Mouse (Mus musculus) right cerebral cortex, postnatal 25 days (tissue): ENCODE measurements at regions not wholly inside any gene's neighbourhood (a gene's known extent, or its start where the extent isn't known, plus 50 kb on each side); places are given as distances from the start of the nearest gene placed in this dataset.

Experiments
- DNase-seq: peaks from one replicate; pipeline ENCODE4 v3.0.0; 2022

- no peak for DNase-seq
Measured at GRCm38 (mm10) chr4:33552856-33553255, 242.7 kb downstream of the Rngtt start.

GRCm38 (mm10) chr4:33554606-33555005 lies 244.5 kb downstream of the Rngtt start:
- DNase-seq: no peak

- no peak for DNase-seq
Measured at GRCm38 (mm10) chr4:33555231-33555933, 245.3 kb downstream of the Rngtt start.

DNA sequence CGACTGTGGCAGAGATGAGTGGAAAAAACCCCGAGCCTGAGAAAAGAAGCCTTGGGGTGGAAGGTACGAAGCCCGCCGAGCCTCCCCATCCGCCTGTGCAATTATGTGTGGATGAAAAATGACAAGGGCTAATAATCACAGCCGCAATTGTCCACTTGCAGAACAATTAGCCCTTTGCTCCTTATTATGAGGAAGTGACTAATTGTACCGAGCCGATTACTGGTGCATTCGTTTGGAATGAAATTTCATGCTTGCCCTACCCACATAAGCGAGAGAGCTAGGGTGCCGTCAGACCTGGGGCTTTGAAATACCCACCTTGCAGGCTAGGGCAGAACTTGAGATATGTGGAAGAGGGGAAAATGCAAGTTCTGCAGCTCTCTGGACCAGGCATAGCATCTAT lies 245.9 kb downstream of the Rngtt start:
- no peak for DNase-seq

- no peak for DNase-seq
Measured at GRCm38 (mm10) chr4:33556661-33557540, 246.8 kb downstream of the Rngtt start.

DNA sequence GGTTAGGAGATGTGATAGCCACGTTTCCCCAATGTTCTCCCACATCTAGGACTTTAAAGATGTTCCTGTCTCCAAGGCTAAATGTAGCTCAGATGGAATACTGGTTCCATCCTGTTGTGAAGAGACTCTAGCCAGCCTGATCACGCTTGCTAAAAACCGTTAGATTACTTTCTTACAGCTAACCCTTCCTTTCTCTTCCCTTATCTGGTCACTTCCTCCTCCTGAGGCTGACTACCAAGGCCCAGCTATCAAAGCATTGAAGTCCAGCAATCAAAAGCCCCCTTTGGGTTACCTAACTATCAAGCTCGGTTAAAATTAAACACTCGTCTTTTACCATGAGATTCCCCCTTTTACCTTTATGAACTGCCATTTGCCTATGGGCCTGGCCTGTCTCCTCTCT lies 260.2 kb downstream of the Rngtt start:
- DNase-seq: no peak

GRCm38 (mm10) chr4:33571351-33571750 lies 261.2 kb downstream of the Rngtt start:
- DNase-seq: no peak

GRCm38 (mm10) chr4:33577631-33578030 lies 267.5 kb downstream of the Rngtt start:
- no peak for DNase-seq

GRCm38 (mm10) chr4:33580491-33580890 lies 270.4 kb downstream of the Rngtt start:
- DNase-seq: no peak

DNA sequence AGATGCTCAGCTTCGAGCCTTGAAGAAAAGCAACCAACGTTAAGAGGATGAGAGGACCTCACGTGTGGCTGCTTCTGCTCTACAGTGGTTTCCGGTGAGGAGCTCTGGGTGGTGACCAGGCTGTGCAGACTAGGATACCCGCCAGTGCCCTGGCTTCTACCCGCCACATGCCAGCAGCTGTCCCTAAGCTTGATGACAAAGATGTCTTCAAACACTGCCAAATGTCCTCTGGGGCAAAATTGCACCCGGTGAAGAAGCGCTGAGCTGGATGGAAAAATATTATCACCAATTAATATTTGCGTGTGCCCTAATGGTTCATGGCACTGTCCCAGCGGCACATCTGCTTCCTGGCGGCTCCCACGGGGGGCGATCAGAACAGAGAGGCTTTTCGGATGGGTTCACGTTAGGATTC lies 271.1 kb downstream of the Rngtt start:
- DNase-seq: no peak

DNA sequence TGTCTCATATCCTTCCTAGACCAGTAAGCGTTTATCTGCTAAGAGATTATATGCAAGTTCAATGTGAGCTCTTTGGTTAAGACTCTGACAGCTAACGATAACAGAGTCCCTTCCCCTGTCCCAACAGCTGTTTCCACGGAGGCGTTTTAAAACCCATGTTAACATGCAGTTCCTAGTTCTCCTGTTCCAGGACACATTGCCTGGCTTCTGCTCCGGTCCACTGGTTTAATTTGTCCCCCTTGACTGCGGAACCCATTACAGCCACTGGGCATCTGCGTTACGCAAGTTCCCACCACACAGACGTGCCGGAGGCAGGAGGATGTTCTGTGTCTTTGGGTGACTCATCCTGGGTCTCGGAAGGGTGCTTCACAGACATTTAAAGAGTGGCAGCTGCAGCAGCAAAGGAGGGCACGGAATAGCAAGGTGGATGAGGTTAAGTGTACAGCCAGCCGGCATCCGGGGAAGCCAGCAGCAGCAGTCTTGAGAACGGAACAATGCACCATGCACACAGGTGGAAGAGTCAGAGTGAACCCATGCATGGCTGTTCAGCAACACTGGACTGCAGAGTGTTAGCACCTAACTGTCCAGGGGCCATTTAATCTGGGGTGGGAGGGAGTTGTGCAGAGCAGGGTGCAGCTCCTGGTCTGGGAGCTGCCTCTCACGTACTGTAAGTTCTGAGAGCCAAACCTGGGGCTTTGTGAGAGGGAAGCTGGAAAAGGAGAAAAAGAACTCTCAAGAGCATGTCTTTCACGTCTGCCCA lies 271.8 kb downstream of the Rngtt start:
- no peak for DNase-seq

GRCm38 (mm10) chr4:33582986-33583720 lies 273.0 kb downstream of the Rngtt start:
- DNase-seq: no peak

- DNase-seq: no peak
Measured at GRCm38 (mm10) chr4:33583979-33584907, 274.1 kb downstream of the Rngtt start.

DNA sequence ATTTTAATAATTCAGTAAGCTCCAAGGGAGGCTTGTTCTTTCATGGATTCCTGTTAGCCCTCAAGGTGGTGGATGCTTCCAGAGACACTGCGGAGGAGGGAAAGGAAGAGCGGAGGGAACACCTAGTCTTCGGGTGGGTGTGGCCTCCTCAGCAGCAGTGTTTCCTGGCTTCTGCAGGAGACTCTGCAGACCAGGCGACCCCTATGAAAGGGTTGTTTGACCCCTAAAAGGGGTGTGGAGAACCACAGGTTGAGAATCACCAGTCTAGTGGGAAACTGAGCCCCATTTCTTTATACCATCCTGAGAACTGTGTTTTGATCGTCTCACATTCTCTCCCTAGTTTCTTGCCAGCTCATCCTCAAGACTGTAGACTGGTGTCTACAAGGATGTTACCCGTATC lies 275.7 kb downstream of the Rngtt start:
- no peak for DNase-seq

DNA sequence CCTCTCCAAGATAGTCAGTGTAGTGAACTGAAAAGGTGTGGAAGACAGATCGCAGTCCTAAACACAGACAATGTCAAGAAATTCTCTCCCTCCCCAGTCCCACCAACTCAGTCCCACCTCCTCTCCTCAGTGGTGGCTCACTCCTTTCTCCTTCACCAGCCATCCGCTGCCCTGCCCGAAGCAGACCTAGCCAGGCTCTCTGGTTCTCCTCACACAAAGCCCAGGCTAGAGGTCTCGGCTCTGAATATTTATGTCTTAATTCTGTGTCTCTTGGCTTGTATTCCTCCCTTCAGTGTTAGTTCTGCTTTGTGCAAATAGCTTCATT lies 276.1 kb downstream of the Rngtt start:
- DNase-seq: no peak

- no peak for DNase-seq
Measured at GRCm38 (mm10) chr4:33586615-33587451, 276.7 kb downstream of the Rngtt start.

DNA sequence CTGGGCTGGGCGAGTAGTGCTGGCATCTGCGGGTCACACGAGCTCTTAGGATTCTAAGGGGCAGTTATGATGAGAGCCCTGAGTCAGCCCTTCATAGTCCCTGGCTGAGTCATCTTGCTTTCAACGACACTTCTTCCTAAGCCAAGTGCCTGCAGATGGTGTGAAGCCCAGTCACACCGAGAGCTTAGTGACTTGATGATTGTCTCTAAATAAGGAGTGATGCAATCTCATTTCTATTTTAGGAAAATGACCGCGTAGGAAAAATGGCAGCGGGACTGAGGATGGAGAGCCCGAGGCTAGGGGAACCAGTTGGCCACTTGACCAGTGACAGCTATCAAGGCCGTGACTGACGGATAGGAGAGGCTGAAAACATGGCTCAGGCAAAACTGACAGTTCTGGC lies 277.6 kb downstream of the Rngtt start:
- no peak for DNase-seq

- no peak for DNase-seq
Measured at GRCm38 (mm10) chr4:33588127-33588526, 278.0 kb downstream of the Rngtt start.

DNA sequence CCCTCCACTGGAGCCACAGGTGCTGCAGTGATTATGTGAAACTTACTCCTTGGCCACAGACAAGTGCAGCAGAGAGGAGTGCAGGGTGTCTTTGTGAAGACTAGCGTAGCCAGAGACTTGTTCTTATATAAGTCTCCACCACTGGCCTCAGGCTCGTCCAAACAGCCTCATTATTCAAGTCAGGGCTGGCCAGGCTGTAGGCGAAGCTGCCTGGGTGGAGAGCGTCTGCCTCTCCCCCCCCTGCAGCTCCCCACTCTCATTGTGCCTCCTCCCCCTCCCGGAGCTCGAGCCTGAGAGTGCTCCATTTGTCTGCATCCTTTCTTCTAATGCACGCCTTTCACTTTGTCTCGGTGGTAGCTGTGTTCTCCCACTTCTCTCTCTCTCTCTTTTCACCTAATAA lies 279.1 kb downstream of the Rngtt start:
- DNase-seq: no peak

DNA sequence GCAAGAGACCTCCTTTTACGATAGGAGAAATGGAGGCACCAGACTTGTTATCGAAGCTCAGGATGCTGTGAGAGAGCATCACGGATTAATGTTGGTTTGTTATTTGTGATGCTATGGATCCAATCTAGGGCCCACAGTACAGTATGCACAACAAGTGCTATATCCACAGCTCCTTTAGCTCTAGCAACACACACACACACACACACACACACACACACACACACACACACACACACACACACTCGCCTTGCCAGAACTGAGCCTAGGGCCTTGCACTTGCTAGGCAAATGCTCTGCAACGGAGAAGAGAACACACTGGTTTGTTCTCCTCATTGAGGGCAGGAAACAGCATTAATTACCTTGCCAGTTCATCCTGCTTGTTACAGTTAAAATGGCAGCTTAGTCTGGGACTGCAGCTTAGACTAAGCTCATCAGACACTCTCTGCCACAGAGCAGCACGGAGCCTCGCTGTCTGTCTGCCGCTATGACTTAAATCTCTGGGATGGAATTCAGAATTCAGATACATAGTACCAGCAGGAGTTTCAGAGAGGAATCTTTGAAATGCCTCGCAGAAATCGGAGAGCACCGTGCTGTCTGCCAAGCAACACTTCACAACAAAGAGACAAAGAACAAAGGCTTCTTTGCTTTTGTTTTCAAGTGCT lies 285.0 kb downstream of the Rngtt start:
- DNase-seq: no peak
